Mouse (Mus musculus): ENCODE measurements around the gene Srrd. TPM values are rescaled to one million over a fixed set of nuclear protein-coding genes. Genes with fewer than 3 reads are reported as not detected.
A peak's percentile ranks its signal among the peaks of the same experiment; 100 is the strongest.

The Srrd gene
- polyA plus RNA-seq, 1 experiment from 2014 or later = 30.3 TPM

DNA sequence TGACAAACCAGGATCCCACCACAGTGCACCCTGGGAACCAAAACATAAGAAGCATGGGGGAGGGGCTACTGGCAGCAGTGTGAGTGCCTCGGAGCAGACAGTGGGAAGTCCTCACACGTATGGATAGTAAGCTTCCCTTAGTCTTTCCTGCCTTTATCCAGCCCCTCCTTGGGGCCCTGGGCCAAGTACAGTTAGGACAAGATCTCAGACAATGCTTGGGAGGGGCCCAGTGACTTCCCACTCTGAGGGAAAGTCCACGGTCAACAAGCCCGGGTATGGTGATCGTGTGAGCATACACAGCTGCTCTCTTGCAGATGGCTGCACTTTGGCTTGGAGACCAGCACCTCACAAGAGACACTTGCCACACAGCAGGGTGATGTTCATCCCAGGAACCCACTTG lies 25.5 kb downstream of the Srrd start:
- peaks cover 30% of the 10 kb centered on the region; the same call in 1 of the 2 replicates for H3K36me3 ChIP-seq (ENCODE audit: control insufficient read depth, insufficient read depth, low read length)
- no peak overlapping the region for H3K4me3 ChIP-seq (ENCODE audit: low read depth, low read length)
- ATAC-seq (ENCODE audit: low read depth) (no peak), DNase-seq (ENCODE audit: low spot score) (peak; percentile 19)
- H3K4me2 ChIP-seq (ENCODE audit: low read depth, low read length) = no peak overlapping the region
- no peaks in the 10 kb centered on the region for H3K9me3 ChIP-seq (ENCODE audit: control insufficient read depth, low read length)
- H3K9ac ChIP-seq (ENCODE audit: low read depth, low read length) = no peak overlapping the region
- H3K4me1 ChIP-seq (ENCODE audit: control insufficient read depth, insufficient read depth, low read length) = no peaks in the 10 kb centered on the region
- H3K27ac ChIP-seq (replicated peaks; ENCODE audit: low read depth, low read length) = no peak overlapping the region
- 56% methylated on average over 5 of the region's 5 CpGs for WGBS
- H3K27me3 ChIP-seq (replicated peaks; ENCODE audit: control insufficient read depth, insufficient read depth, low read length) = no peaks in the 10 kb centered on the region

DNA sequence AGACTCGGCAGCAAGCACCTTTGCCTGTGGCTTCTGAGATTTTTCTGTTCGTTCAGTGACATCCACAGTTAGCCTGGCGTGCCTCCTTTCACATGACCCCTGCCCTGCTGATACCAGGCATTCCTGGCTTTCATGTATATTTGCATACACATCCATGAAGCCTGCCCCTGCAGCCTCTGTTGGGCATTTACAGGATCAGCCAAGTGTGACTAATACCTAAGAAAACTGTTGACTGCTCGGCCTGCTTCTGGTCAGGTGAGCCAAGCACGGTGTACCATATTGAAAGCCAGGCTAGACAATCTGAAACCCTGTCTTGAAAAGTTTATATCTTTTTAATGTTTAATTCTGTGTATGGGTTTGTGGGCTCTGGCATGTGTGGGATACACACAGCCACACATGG lies 26.4 kb downstream of the Srrd start:
- no peak overlapping the region for H3K9ac ChIP-seq (ENCODE audit: low read depth, low read length)
- H3K27ac ChIP-seq (replicated peaks; ENCODE audit: low read depth, low read length) = no peak overlapping the region
- no peak overlapping the region for H3K4me2 ChIP-seq (ENCODE audit: low read depth, low read length)
- H3K36me3 ChIP-seq (ENCODE audit: control insufficient read depth, insufficient read depth, low read length) = peaks cover 36% of the 10 kb centered on the region; the same call in 1 of the 2 replicates
- DNase-seq (ENCODE audit: low spot score) (no peak), ATAC-seq (ENCODE audit: low read depth) (no peak)
- no peaks in the 10 kb centered on the region for H3K4me1 ChIP-seq (ENCODE audit: control insufficient read depth, insufficient read depth, low read length)
- WGBS = 83% methylated on average over 5 of the region's 5 CpGs
- no peaks in the 10 kb centered on the region for H3K9me3 ChIP-seq (ENCODE audit: control insufficient read depth, low read length)
- H3K4me3 ChIP-seq (ENCODE audit: low read depth, low read length) = no peak overlapping the region
- H3K27me3 ChIP-seq (replicated peaks; ENCODE audit: control insufficient read depth, insufficient read depth, low read length) = no peaks in the 10 kb centered on the region

DNA sequence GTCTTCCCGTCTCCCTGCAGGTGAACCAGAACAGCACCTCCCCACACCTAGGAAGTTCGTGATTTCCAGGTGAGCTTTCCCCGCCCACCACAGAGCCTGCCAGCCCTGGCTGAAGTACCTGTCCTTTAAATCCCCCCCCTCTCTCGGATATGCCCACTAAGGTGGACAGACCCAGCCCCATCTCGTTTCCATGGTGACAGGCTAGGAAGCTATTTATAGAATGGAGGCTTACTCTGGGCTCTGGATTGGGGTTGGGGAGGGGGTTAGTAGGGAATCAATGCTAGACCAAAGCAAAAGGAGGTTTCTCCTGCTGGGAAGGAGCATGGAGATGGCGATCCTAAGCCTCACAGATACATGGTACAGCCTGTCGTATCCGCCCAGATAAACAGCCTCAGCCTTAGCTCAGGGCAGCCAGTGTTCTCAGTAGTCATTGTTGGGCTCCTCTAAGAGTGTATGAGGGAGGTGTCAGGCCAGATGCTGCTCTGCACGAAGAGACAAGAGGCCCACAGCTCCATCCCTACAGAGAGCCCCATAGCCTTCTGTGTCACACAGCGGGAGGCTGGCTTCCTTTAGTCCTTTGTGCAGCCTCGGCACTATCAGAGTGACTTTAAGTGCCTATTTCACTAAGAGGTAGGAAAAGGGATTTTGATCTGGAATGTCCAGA lies 29.5 kb downstream of the Srrd start:
- WGBS = 81% methylated on average over 11 of the region's 11 CpGs
- Histone ChIP-seq H3K36me3 (ENCODE audit: control insufficient read depth, insufficient read depth, low read length) (peaks cover 65% of the 10 kb centered on the region), H3K9ac (ENCODE audit: low read depth, low read length) (no peak overlapping the region), H3K4me2 (ENCODE audit: low read depth, low read length) (no peak overlapping the region), H3K27me3 (replicated peaks; ENCODE audit: control insufficient read depth, insufficient read depth, low read length) (no peaks in the 10 kb centered on the region), H3K9me3 (ENCODE audit: control insufficient read depth, low read length) (no peaks in the 10 kb centered on the region), H3K27ac (replicated peaks; ENCODE audit: low read depth, low read length) (no peak overlapping the region), H3K4me1 (ENCODE audit: control insufficient read depth, insufficient read depth, low read length) (no peaks in the 10 kb centered on the region), H3K4me3 (ENCODE audit: low read depth, low read length) (no peak overlapping the region)
- ATAC-seq (ENCODE audit: low read depth) (no peak; the same call in 1 of the 2 replicates), DNase-seq (ENCODE audit: low spot score) (no peak)

DNA sequence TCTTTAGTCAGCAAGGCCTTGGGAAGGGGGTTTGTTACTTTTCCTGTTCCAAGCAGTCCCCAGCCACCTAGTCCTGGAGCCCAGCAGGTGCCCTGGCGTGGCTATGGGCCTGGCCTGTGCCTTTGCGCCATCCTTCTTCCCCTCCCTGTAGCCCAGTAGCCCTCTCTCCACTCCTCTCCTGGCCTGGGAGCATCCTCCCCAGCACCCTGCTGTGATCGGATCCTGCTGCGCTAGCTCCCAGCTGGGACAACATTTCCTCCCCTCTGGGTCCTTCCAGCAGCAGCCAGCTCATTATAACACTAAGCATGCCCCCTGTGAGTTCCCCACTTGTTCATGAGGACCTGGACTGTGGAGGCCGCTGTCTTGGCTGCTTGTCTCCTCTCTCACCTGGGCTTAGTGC lies 37.0 kb downstream of the Srrd start:
- H3K27me3 ChIP-seq (replicated peaks; ENCODE audit: control insufficient read depth, insufficient read depth, low read length) = no peaks in the 10 kb centered on the region
- 66% methylated on average over 5 of the region's 5 CpGs for WGBS
- no peaks in the 10 kb centered on the region for H3K4me1 ChIP-seq (ENCODE audit: control insufficient read depth, insufficient read depth, low read length)
- no peak overlapping the region for H3K9ac ChIP-seq (ENCODE audit: low read depth, low read length)
- no peak for ATAC-seq (ENCODE audit: low read depth)
- H3K9me3 ChIP-seq (ENCODE audit: control insufficient read depth, low read length) = no peaks in the 10 kb centered on the region
- H3K4me3 ChIP-seq (ENCODE audit: low read depth, low read length) = no peak overlapping the region
- DNase-seq (ENCODE audit: low spot score) = no peak
- no peak overlapping the region for H3K27ac ChIP-seq (replicated peaks; ENCODE audit: low read depth, low read length)
- H3K36me3 ChIP-seq (ENCODE audit: control insufficient read depth, insufficient read depth, low read length) = peaks cover 37% of the 10 kb centered on the region
- H3K4me2 ChIP-seq (ENCODE audit: low read depth, low read length) = no peak overlapping the region

DNA sequence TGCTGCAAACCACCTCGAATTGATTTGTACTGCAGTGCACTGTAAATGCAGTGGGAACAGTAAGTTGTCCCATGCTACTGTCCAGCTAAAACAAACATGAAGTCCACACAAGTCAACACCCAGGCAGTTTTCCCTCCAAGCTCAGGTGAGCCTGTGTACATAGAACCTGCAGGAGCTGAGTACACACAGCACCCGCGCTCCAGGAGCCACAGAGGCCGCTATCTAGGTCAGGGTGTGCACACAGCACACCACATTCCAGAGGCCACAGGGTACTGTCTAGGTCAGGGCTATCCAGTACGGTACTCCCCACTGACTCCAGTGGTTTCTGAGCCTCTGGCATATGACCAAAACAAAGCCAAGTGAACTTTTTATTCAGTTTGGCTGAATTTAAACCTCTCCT lies 40.5 kb downstream of the Srrd start:
- Histone ChIP-seq H3K36me3 (ENCODE audit: control insufficient read depth, insufficient read depth, low read length) (peaks cover 7% of the 10 kb centered on the region; the same call in 1 of the 2 replicates), H3K4me1 (ENCODE audit: control insufficient read depth, insufficient read depth, low read length) (no peaks in the 10 kb centered on the region), H3K27me3 (replicated peaks; ENCODE audit: control insufficient read depth, insufficient read depth, low read length) (no peaks in the 10 kb centered on the region), H3K9me3 (ENCODE audit: control insufficient read depth, low read length) (no peaks in the 10 kb centered on the region), H3K4me3 (ENCODE audit: low read depth, low read length) (no peak overlapping the region), H3K4me2 (ENCODE audit: low read depth, low read length) (no peak overlapping the region), H3K27ac (replicated peaks; ENCODE audit: low read depth, low read length) (no peak overlapping the region), H3K9ac (ENCODE audit: low read depth, low read length) (no peak overlapping the region)
- ATAC-seq (ENCODE audit: low read depth) (no peak), DNase-seq (ENCODE audit: low spot score) (no peak)
- WGBS = 78% methylated on average over 5 of the region's 5 CpGs

DNA sequence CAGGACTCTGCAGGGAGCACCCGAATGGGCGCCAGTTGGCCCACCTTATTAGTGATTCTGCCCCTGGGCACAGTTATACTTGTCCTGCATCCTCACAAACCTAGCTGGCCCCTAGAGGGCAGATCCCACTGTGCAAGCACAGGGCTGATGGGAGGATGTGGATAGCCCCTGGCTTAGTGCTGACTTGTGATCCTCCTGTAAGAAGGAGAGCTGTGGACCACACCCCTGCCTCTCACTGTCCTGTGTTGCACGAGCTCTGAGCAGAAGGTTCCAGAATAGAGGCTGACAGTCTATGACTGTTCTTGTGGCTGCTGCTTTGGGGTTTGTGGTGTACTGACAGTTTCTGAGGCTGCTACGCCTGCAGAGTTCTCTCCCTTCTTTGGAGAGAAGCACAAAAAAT lies 41.1 kb downstream of the Srrd start:
- Histone ChIP-seq H3K4me1 (ENCODE audit: control insufficient read depth, insufficient read depth, low read length) (no peaks in the 10 kb centered on the region), H3K9ac (ENCODE audit: low read depth, low read length) (no peak overlapping the region), H3K4me3 (ENCODE audit: low read depth, low read length) (no peak overlapping the region), H3K27me3 (replicated peaks; ENCODE audit: control insufficient read depth, insufficient read depth, low read length) (no peaks in the 10 kb centered on the region), H3K27ac (replicated peaks; ENCODE audit: low read depth, low read length) (no peak overlapping the region), H3K4me2 (ENCODE audit: low read depth, low read length) (no peak overlapping the region), H3K9me3 (ENCODE audit: control insufficient read depth, low read length) (no peaks in the 10 kb centered on the region), H3K36me3 (ENCODE audit: control insufficient read depth, insufficient read depth, low read length) (peaks cover 6% of the 10 kb centered on the region; the same call in 1 of the 2 replicates)
- ATAC-seq (ENCODE audit: low read depth) (no peak), DNase-seq (ENCODE audit: low spot score) (no peak)
- 72% methylated on average over 4 of the region's 4 CpGs for whole genome bisulfite sequencing

DNA sequence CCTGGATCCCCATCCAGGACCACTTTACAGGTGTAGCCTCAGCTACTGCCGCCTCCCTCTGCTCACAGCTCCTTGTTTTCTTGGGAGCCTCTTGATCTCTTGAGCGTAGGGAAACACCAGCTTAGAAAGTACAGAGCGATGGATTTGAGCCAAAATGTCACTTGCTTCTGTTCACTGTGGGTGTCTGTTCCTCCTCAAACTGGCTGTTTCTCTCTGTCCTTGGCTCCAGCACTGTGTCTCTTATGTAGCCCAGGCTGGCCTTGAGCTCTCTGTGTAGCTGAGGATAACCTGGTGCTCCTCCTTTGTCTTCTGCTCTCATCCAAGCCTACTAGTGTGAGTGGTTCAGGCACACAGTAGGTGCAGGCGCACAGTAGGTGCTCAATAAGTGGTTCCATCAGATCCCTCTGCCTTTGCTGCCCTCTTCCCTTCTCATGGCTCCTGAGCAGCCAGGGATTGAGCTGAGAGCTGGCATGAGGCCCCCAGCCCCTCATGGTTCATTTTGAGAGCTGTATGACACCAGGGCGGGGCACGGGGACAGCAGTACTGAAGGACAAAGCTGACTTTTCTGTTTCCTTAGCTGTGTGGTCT lies 42.0 kb downstream of the Srrd start:
- Histone ChIP-seq H3K4me1 (ENCODE audit: control insufficient read depth, insufficient read depth, low read length) (no peaks in the 10 kb centered on the region), H3K4me2 (ENCODE audit: low read depth, low read length) (no peak overlapping the region), H3K36me3 (ENCODE audit: control insufficient read depth, insufficient read depth, low read length) (0 out of 2 replicates have a peak, but pooled peaks cover under 1% of the 10 kb centered on the region), H3K27me3 (replicated peaks; ENCODE audit: control insufficient read depth, insufficient read depth, low read length) (no peaks in the 10 kb centered on the region), H3K9me3 (ENCODE audit: control insufficient read depth, low read length) (no peaks in the 10 kb centered on the region), H3K4me3 (ENCODE audit: low read depth, low read length) (no peak overlapping the region), H3K27ac (replicated peaks; ENCODE audit: low read depth, low read length) (no peak overlapping the region), H3K9ac (ENCODE audit: low read depth, low read length) (no peak overlapping the region)
- no peak for ATAC-seq (ENCODE audit: low read depth)
- DNase-seq (ENCODE audit: low spot score) = no peak
- WGBS = 88% methylated on average over 6 of the region's 6 CpGs

DNA sequence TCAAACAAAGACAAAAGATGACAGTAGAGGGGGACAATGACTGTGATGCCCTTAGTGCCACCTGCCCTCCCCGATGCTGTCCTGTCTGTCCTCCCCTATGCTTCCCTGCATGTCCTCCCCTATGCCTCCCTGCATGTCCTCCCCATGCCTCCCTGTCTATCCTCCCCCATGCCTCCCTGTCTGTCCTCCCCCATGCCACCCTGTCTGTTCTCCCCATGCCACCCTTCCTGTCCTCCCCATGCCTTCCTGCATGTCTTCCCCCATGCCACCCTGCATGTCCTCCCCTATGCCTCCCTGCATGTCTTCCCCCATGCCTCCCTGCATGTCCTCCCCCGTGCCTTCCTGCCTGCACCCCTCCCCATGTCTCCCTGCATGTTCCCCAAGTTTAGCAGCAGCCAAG lies 42.7 kb downstream of the Srrd start:
- Histone ChIP-seq H3K27ac (replicated peaks; ENCODE audit: low read depth, low read length) (no peak overlapping the region), H3K4me3 (ENCODE audit: low read depth, low read length) (no peak overlapping the region), H3K4me1 (ENCODE audit: control insufficient read depth, insufficient read depth, low read length) (no peaks in the 10 kb centered on the region), H3K4me2 (ENCODE audit: low read depth, low read length) (no peak overlapping the region), H3K9ac (ENCODE audit: low read depth, low read length) (no peak overlapping the region), H3K27me3 (replicated peaks; ENCODE audit: control insufficient read depth, insufficient read depth, low read length) (no peaks in the 10 kb centered on the region), H3K9me3 (ENCODE audit: control insufficient read depth, low read length) (no peaks in the 10 kb centered on the region), H3K36me3 (ENCODE audit: control insufficient read depth, insufficient read depth, low read length) (no peaks in the 10 kb centered on the region)
- DNase-seq (ENCODE audit: low spot score) (no peak), ATAC-seq (ENCODE audit: low read depth) (no peak)
- 80% methylated on average over 2 of the region's 2 CpGs for WGBS

DNA sequence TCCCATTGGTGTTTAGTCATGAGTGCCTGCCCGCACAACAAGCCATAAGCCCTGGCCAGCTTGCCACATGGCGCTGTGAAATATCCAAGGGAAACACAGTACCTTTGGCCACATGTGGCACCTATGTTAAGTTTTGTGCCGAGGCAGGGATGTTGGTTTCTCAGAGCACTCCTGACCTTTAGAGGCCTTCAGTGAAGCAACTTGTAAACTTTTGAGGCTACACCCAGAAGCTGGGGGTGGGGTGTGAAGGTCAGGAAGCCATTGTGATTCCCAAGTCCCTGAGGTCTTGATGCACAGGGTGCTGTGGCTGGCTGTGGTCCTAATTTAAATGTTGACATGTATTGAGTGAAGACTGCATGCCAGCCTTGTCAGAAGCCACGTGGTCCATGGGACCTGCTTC lies 43.4 kb downstream of the Srrd start:
- no peak for ATAC-seq (ENCODE audit: low read depth)
- DNase-seq (ENCODE audit: low spot score) = no peak
- H3K27ac ChIP-seq (replicated peaks; ENCODE audit: low read depth, low read length) = no peak overlapping the region
- H3K4me1 ChIP-seq (ENCODE audit: control insufficient read depth, insufficient read depth, low read length) = peaks cover 5% of the 10 kb centered on the region; the same call in 1 of the 2 replicates
- H3K9me3 ChIP-seq (ENCODE audit: control insufficient read depth, low read length) = no peaks in the 10 kb centered on the region
- H3K27me3 ChIP-seq (replicated peaks; ENCODE audit: control insufficient read depth, insufficient read depth, low read length) = no peaks in the 10 kb centered on the region
- H3K4me3 ChIP-seq (ENCODE audit: low read depth, low read length) = no peak overlapping the region
- H3K36me3 ChIP-seq (ENCODE audit: control insufficient read depth, insufficient read depth, low read length) = no peaks in the 10 kb centered on the region
- no peak overlapping the region for H3K4me2 ChIP-seq (ENCODE audit: low read depth, low read length)
- whole genome bisulfite sequencing = 77% methylated on average over 4 of the region's 4 CpGs
- no peak overlapping the region for H3K9ac ChIP-seq (ENCODE audit: low read depth, low read length)
